Mouse (Mus musculus) bone marrow macrophage, adult 2 months (primary cell): ENCODE measurements around the gene Siae.

Experiments
- CTCF ChIP-seq: IDR thresholded peaks from 2 replicates; pipeline ENCODE4 v1.5.1; 2012; ENCODE audit warnings: low read depth, mild to moderate bottlenecking, low read length, moderate library complexity
- POLR2A ChIP-seq: IDR thresholded peaks from 2 replicates; pipeline ENCODE4 v1.6.1; 2012; ENCODE audit warnings: mild to moderate bottlenecking, low read depth, low read length, borderline replicate concordance

DNA sequence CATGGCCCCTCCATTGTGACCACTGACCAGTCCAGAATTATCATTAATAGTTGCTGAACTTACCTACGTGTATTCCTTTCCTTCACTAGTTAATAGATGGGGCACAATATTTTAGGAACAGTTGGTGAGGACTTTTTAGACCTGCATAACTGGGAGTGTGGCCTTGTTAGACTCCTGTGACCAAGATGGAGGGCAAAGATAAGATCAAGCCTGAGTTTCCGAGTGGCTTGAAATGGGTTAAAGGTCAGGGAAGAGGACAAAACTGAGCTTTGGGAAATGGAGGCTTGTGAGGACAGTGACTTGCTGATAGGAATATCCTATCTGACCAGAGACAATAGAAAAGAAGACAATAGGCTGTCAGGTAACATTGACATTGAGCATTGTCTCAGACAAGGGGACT lies 30.0 kb upstream of the Siae start:
- no peak for TF ChIP-seq CTCF
- TF ChIP-seq POLR2A: no peak
